Mouse (Mus musculus) mouse trophoblast stem cell (cell line): ENCODE results near the gene Sclt1.

Source experiments
- in situ Hi-C, 2 experiments: fragments of 300-500 bp; cut with MseI, MboI; formaldehyde crosslinking; loops; 2 replicates in 1 of 2; 3 replicates in 1 of 2; pipeline ENCODE4 v1.15.1; 2025

The Sclt1 gene

GRCm38 (mm10) chr3:41606330-41606664 lies 136.0 kb downstream of the Sclt1 start:
- in situ Hi-C loops: no loop called here

- in situ Hi-C loops: no loop called here
These were observed 136.5 kb downstream of the Sclt1 start for GRCm38 (mm10) chr3:41605601-41606329.

GRCm38 (mm10) chr3:41604629-41605321 lies 137.5 kb downstream of the Sclt1 start:
- in situ Hi-C loops: no loop called here

GRCm38 (mm10) chr3:41603470-41604019 lies 138.8 kb downstream of the Sclt1 start:
- in situ Hi-C loops: no loop called here

GRCm38 (mm10) chr3:41602933-41603332 lies 139.4 kb downstream of the Sclt1 start:
- in situ Hi-C loops: no loop called here

GRCm38 (mm10) chr3:41601226-41602020 lies 140.9 kb downstream of the Sclt1 start:
- in situ Hi-C loops: no loop called here

GRCm38 (mm10) chr3:41599806-41600589 lies 142.3 kb downstream of the Sclt1 start:
- in situ Hi-C loops: no loop called here

GRCm38 (mm10) chr3:41599226-41599625 lies 143.1 kb downstream of the Sclt1 start:
- in situ Hi-C loops: no loop called here

GRCm38 (mm10) chr3:41598412-41598811 lies 143.9 kb downstream of the Sclt1 start:
- in situ Hi-C loops: no loop called here

- in situ Hi-C loops: no loop called here
These were observed 145.3 kb downstream of the Sclt1 start for GRCm38 (mm10) chr3:41597036-41597435.

GRCm38 (mm10) chr3:41595010-41595409 lies 147.3 kb downstream of the Sclt1 start:
- in situ Hi-C loops: no loop called here

- in situ Hi-C loops: no loop called here
These were observed 148.0 kb downstream of the Sclt1 start for GRCm38 (mm10) chr3:41594097-41594879.

- in situ Hi-C loops: no loop called here
These were observed 149.5 kb downstream of the Sclt1 start for GRCm38 (mm10) chr3:41592805-41593204.

- in situ Hi-C loops: no loop called here
These were observed 150.6 kb downstream of the Sclt1 start for GRCm38 (mm10) chr3:41591651-41592170.

- in situ Hi-C loops: no loop called here
These were observed 151.4 kb downstream of the Sclt1 start for GRCm38 (mm10) chr3:41590695-41591559.

- in situ Hi-C loops: no loop called here
These were observed 152.3 kb downstream of the Sclt1 start for GRCm38 (mm10) chr3:41589988-41590387.

- in situ Hi-C loops: no loop called here
These were observed 152.9 kb downstream of the Sclt1 start for GRCm38 (mm10) chr3:41589246-41589914.

- in situ Hi-C loops: no loop called here
These were observed 153.8 kb downstream of the Sclt1 start for GRCm38 (mm10) chr3:41588495-41588894.

GRCm38 (mm10) chr3:41587588-41587987 lies 154.7 kb downstream of the Sclt1 start:
- in situ Hi-C loops: no loop called here
